Mouse (Mus musculus) erythroblast, embryonic 14.5 days (primary cell): ENCODE measurements around the gene Cyp4v3.

Source experiments
- GATA1 ChIP-seq: IDR thresholded peaks from 2 replicates; pipeline ENCODE4 v1.6.1; 2012; ENCODE audit warnings: low read length, inconsistent platforms, mixed read lengths
- TAL1 ChIP-seq: IDR thresholded peaks from 3 replicates; pipeline ENCODE4 v1.6.1; 2012; ENCODE audit warnings: low read length, inconsistent platforms, mixed read lengths

- TF ChIP-seq TAL1 (no peak), GATA1 (no peak)
These were observed 30.6 kb downstream of the Cyp4v3 start for GRCm38 (mm10) chr8:45302390-45302789.
